ENCODE assay signal across 8 mouse cellular contexts in genomic region chr7:44463556-44464225, GRCm38 (mm10). TPM values are rescaled to one million over a fixed set of nuclear protein-coding genes. Genes with fewer than 3 reads are reported as not detected.
DNase-seq lines count a peak whose midpoint lies in the region; ATAC-seq lines count a peak whose summit lies in the region.
"Had no signal": no experiment of that assay in that cellular context is flagged by ENCODE, and none has a peak within 500 bp of the region (broad histone marks: within the 10 kb centered on the region; RNA-seq: fewer than 3 reads in every experiment).

No protein-coding gene starts in this region.

- DNase-seq in layer of hippocampus, adult 11-12 months (ENCODE audit: low spot score) = peak; percentile 37
- no peak for DNase-seq in layer of hippocampus, postnatal 25 days (ENCODE audit: extremely low spot score in 1 of 2, low spot score in 1 of 2)
- DNase-seq in cerebellum, adult 18-20 months = peak; percentile 19 to 51
- peak; percentile 4 to 18 for DNase-seq in cerebellum, postnatal 4 days (ENCODE audit: low spot score in 2 of 2)
- DNase-seq in liver, embryonic 11.5 days (ENCODE audit: low spot score) = peak; percentile 28

- ATAC-seq in liver, embryonic 11.5 days (replicated peaks; ENCODE audit: low FRiP score) = no peak
- ATAC-seq in CD4-positive, CD25-positive, alpha-beta regulatory T cell, adult 4 months = no peak
- no peak for ATAC-seq in inflammation-experienced regulatory T-cells, adult 6 months

- no peaks in the 10 kb centered on the region for H3K9me3 ChIP-seq in liver, embryonic 11.5 days (ENCODE audit: control insufficient read depth, low read length)
- H3K9me3 ChIP-seq: lung, embryonic 15.5 days had no signal

- H3K4me3 ChIP-seq in liver, embryonic 11.5 days (ENCODE audit: low read depth, low read length) = no peak overlapping the region
- H3K4me3 ChIP-seq: lung, embryonic 15.5 days had no signal

- no peak overlapping the region for H3K9ac ChIP-seq in liver, embryonic 11.5 days (ENCODE audit: low read depth, low read length)
- H3K9ac ChIP-seq: lung, embryonic 15.5 days had no signal

- H3K27me3 ChIP-seq in liver, embryonic 11.5 days (replicated peaks; ENCODE audit: control insufficient read depth, insufficient read depth, low read length) = peaks cover 56% of the 10 kb centered on the region

- H3K4me2 ChIP-seq in liver, embryonic 11.5 days = no peak overlapping the region

- H3K4me1 ChIP-seq in liver, embryonic 11.5 days (replicated peaks; ENCODE audit: control insufficient read depth, insufficient read depth, low read length) = peaks cover 10% of the 10 kb centered on the region

- H3K27ac ChIP-seq in liver, embryonic 11.5 days (ENCODE audit: low read depth, low read length) = no peak overlapping the region
- H3K27ac ChIP-seq: lung, embryonic 15.5 days had no signal

- no peaks in the 10 kb centered on the region for H3K36me3 ChIP-seq in liver, embryonic 11.5 days (ENCODE audit: control insufficient read depth, insufficient read depth, low read length)
- H3K36me3 ChIP-seq: lung, embryonic 15.5 days had no signal

- WGBS in liver, embryonic 11.5 days = 78% methylated on average over 10 of the region's 10 CpGs

RNA-seq across cellular contexts. Expression of gene Aspdh, which starts 1.5 kb away (rescaled TPM):
- total RNA-seq in layer of hippocampus, postnatal 25 days (2021) = 10 to 100 TPM; 10.9 to 13.2 TPM
- polyA plus RNA-seq in liver, embryonic 11.5 days (2014; fragmentation: Nextera tagmentation; extraction: Ambion mirVana) = 5.6 and 6.4 TPM in 2 replicates
- under 1 TPM in 1 of 2 experiments, not detected in 1; 0.73 TPM for polyA plus RNA-seq in CD4-positive, CD25-positive, alpha-beta regulatory T cell, adult 4 months (2017; shearing (Covaris generic))
- not detected for polyA plus RNA-seq in inflammation-experienced regulatory T-cells, adult 6 months (2017; shearing (Covaris generic))

RNA-seq across cellular contexts. Expression of gene Josd2, which starts 4.1 kb away (rescaled TPM):
- 100 to 1,000 TPM; 102 to 107 TPM for total RNA-seq in layer of hippocampus, postnatal 25 days (2021)
- 145 and 146 TPM in 2 replicates for polyA plus RNA-seq in liver, embryonic 11.5 days (2014; fragmentation: Nextera tagmentation; extraction: Ambion mirVana)
- polyA plus RNA-seq in CD4-positive, CD25-positive, alpha-beta regulatory T cell, adult 4 months (2017; shearing (Covaris generic)) = 10 to 100 TPM; 54.9 to 76.4 TPM
- polyA plus RNA-seq in inflammation-experienced regulatory T-cells, adult 6 months (2017; shearing (Covaris generic)) = 10 to 100 TPM; 46.9 to 62.6 (median 47.0) TPM

RNA-seq across cellular contexts. Expression of gene Emc10, which starts 32.6 kb away (rescaled TPM):
- 100 to 1,000 TPM; 207 to 212 TPM for total RNA-seq in layer of hippocampus, postnatal 25 days (2021)
- 72.8 and 75.2 TPM in 2 replicates for polyA plus RNA-seq in liver, embryonic 11.5 days (2014; fragmentation: Nextera tagmentation; extraction: Ambion mirVana)
- polyA plus RNA-seq in CD4-positive, CD25-positive, alpha-beta regulatory T cell, adult 4 months (2017; shearing (Covaris generic)) = 10 to 100 TPM; 15.2 to 16.1 TPM
- polyA plus RNA-seq in inflammation-experienced regulatory T-cells, adult 6 months (2017; shearing (Covaris generic)) = 10 to 100 TPM; 21.0 to 22.5 (median 22.3) TPM

RNA-seq across cellular contexts. Expression of gene Fam71e1, which starts 32.7 kb away (rescaled TPM):
- 10 to 100 TPM; 18.6 to 22.8 TPM for total RNA-seq in layer of hippocampus, postnatal 25 days (2021)
- polyA plus RNA-seq in liver, embryonic 11.5 days (2014; fragmentation: Nextera tagmentation; extraction: Ambion mirVana) = 4.7 and 5.9 TPM in 2 replicates
- polyA plus RNA-seq in CD4-positive, CD25-positive, alpha-beta regulatory T cell, adult 4 months (2017; shearing (Covaris generic)) = 1 to 10 TPM; 3.9 to 5.4 TPM
- polyA plus RNA-seq in inflammation-experienced regulatory T-cells, adult 6 months (2017; shearing (Covaris generic)) = 1 to 10 TPM; 2.7 to 5.2 (median 3.9) TPM

RNA-seq across cellular contexts. Expression of gene Lrrc4b, which starts 34.9 kb away (rescaled TPM):
- total RNA-seq in layer of hippocampus, postnatal 25 days (2021) = 100 to 1,000 TPM; 322 to 333 TPM
- 0.25 and 0.52 TPM in 2 replicates for polyA plus RNA-seq in liver, embryonic 11.5 days (2014; fragmentation: Nextera tagmentation; extraction: Ambion mirVana)
- not detected for polyA plus RNA-seq in CD4-positive, CD25-positive, alpha-beta regulatory T cell, adult 4 months (2017; shearing (Covaris generic))
- not detected for polyA plus RNA-seq in inflammation-experienced regulatory T-cells, adult 6 months (2017; shearing (Covaris generic))

Comparison
In these comparisons a context has a peak if more than half of its experiments do, and no peak if none do; other contexts are left out.
1. DNase-seq: peak in layer of hippocampus, adult 11-12 months (single experiment), cerebellum, adult 18-20 months (2 of 2), cerebellum, postnatal 4 days (2 of 2) and liver, embryonic 11.5 days (single experiment); none in layer of hippocampus, postnatal 25 days (0 of 2).